Mouse (Mus musculus) adrenal gland, adult 18-20 months (tissue): ENCODE results near the gene Tmem145. TPM values are rescaled to one million over a fixed set of nuclear protein-coding genes. Genes with fewer than 3 reads are reported as not detected.
"Not testable (repeated sequence)": the region's sequence is repeated elsewhere in the genome, so short reads cannot be mapped to it uniquely, and the experiment has no call there.

ENCODE experiments used
- DNase-seq, 2 experiments: peaks; one replicate each; pipeline ENCODE4 v3.0.0; 2021 to 2022; ENCODE audit warnings: low spot score in 2 of 2
- long read RNA-seq, 2 experiments: library from polyadenylated mRNA; stranded (forward); transcript quantifications; one replicate each; pipeline ENCODE4 v2.0.0; 2021
- total RNA-seq, 2 experiments: library from RNA; stranded (reverse); gene quantifications; 1 replicate in 1 of 2; 2 replicates in 1 of 2; pipeline ENCODE4 v1.2.3; 2021

Tmem145 gene
- total RNA-seq = 1 to 10 TPM; 2.5 to 2.9 TPM
- long read RNA-seq, experiment 1, partial matches to known transcripts = 0 of 1 reads
- long read RNA-seq, experiment 1, other reads (novel, unspliced or antisense) = 0 of 1 reads
- long read RNA-seq, experiment 2, partial matches to known transcripts = 0 of 2 reads
- long read RNA-seq, experiment 2, other reads (novel, unspliced or antisense) = 1 of 2 reads

DNA sequence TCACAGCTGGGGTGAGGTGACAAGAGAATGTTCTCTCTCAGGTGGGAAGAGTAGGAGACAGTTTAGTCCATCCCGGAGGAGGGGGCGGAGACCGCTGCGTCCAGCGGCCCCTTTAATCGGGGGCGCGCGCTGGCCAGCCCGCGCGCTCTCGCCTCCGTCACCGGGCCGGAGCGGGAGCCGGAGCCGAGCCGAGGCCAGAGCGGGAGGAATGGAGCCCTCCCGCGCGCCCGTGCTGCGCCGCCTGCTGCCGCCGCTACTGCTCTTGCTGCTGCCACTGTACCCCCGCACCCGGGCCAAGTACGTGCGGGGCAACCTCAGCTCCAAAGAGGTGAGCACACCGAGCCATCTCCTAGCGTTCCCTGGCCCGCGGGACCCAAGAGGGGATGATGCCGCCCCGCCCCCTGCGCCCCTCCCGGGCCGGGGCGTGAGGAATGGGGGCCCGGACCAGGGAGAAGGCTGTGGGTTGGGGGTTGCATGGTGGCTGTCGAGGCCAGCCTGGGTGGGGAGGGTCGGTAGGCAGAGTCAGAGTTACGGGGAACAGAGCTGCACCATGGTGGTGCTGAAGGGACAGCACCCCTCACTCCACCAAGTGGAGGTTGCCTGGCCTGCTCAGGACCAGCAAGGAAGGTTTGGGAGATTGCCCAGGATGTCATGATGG lies at the start of gene Tmem145:
TSS of gene Tmem145 (plus strand) at position 151 of the 658 bp plus-strand sequence.
- DNase-seq = no peak

- DNase-seq = no peak
Measured at GRCm38 (mm10) chr7:25261896-25262295, 44.0 kb upstream of the Tmem145 start.

GRCm38 (mm10) chr7:25263968-25264870 lies 41.7 kb upstream of the Tmem145 start:
- DNase-seq = no peak

GRCm38 (mm10) chr7:25265743-25266142 lies 40.2 kb upstream of the Tmem145 start:
- not testable (repeated sequence) for DNase-seq

GRCm38 (mm10) chr7:25266180-25266962 lies 39.5 kb upstream of the Tmem145 start:
- no peak for DNase-seq

- DNase-seq = peak; percentile 87 to 95
Measured at GRCm38 (mm10) chr7:25267301-25267750, 38.6 kb upstream of the Tmem145 start, which contains the start of gene Cic. Gene Cic (plus strand): TSS chr7:25267704.

DNA sequence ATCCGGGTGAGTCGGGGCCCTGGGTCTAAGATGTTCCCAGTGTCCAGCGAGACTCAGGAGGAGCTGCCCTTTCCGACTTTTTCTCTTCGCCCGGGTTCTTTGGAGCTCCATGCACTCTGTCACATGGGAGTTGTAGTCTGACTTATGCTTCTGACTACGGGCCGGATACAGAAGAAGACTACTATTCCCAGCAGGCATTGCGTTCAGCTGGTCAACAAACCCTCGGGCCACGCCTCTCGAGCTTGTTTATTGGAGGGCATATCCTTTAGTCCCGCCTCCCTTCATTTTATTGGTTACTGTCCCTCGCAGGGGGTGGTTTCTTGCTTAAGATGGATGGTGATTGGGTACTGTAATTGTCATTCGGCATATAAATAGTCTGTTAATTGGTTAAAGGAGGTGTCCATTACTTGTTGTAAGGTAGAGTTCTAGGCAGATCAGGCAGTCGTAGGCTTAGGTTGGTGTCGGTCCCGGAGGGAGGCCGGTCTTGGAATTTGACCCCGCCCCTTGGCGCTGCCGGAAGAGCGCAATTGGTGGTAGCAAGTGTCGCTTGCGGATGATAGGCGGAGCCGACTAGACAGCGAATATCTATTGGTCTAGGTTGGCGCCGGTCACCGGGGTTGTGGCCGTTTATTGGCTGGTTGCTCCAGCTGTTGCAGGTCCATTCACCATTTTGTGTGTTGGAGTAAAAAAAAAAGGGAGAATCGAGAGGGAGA lies 38.0 kb upstream of the Tmem145 start:
- DNase-seq = peak; percentile 92

DNA sequence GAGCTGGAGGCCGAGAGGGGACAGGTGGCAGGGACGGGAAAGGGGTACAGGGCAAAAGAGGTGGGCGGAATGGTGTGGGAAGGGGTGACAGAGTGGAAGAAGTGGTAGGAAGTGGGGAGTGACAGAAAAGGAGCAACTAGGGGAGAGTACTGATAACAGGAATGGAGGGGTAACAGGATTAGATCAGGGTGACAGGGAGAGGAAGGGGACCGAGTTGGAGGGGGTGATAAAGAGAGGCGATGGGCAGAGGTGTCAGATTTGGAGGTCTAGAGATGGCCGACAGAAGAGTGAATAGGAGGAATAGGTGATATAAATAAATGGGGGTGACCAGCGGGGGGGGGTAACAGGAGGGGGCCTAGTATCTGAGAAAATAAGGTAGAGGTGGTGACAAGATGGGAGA lies 37.3 kb upstream of the Tmem145 start:
- DNase-seq = no peak

- DNase-seq = peak; percentile 17 to 23
Measured at GRCm38 (mm10) chr7:25269029-25269428, 36.9 kb upstream of the Tmem145 start.

GRCm38 (mm10) chr7:25269545-25270271 lies 36.2 kb upstream of the Tmem145 start:
- peak in 1 of 2 experiments; percentile 2 for DNase-seq

DNA sequence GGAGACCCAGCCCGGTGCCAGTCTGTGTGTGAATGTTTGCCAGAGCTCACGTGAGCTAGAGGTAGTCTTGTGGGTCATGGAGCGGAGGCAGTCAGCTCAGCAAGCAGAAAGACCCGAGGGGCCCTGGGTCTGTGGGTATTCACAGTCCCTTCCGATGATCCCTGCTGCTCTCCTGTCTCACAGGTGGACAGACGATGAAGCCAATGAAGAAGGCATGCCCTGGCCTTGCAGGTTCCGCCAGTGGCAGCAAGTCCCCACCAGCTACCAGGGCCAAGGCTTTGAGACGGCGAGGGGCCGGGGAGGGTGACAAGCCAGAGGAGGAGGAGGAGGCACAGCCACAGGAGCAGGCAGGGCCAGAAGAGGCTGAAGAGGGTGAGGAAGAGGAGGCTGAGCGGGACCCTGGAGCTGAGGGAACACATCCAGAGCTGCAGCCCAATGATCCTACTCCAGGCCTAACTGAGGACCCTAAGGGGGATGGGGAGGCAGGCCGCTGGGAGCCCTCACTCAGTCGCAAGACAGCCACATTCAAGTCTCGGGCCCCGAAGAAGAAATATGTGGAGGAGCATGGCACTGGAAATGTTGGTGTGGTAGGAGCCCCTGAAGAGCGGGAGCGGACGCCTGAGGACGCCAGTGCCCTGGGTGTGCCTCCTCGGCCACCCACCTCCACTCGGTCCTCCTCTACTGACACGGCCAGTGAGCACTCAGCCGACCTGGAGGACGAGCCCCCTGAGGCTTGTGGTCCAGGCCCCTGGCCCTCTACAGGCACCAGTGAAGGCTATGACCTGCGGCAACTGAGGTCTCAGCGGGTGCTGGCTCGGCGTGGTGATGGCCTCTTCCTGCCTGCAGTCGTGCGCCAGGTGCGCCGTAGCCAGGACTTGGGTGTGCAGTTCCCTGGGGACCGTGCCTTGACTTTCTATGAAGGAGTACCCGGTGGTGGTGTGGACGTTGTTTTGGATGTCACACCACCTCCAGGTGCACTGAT lies 35.0 kb upstream of the Tmem145 start:
- peak in 1 of 2 experiments; percentile 1 for DNase-seq

GRCm38 (mm10) chr7:25271651-25272444 lies 34.1 kb upstream of the Tmem145 start:
- DNase-seq = peak in 1 of 2 experiments; percentile 1

GRCm38 (mm10) chr7:25272445-25273258 lies 33.3 kb upstream of the Tmem145 start:
- peak in 1 of 2 experiments; percentile 1 for DNase-seq

- peak in 1 of 2 experiments; percentile 2 for DNase-seq
Measured at GRCm38 (mm10) chr7:25273259-25274241, 32.4 kb upstream of the Tmem145 start.

GRCm38 (mm10) chr7:25274571-25274970 lies 31.3 kb upstream of the Tmem145 start:
- peak in 1 of 2 experiments; percentile 4 for DNase-seq
